Mouse (Mus musculus): Measurements from ENCODE around the gene Zfp950.
"Not testable (repeated sequence)": the region's sequence is repeated elsewhere in the genome, so short reads cannot be mapped to it uniquely, and the experiment has no call there.

Zfp950 gene

GRCm38 (mm10) chr19:61140342-61141206 is at the start of gene Zfp950:
TSS of gene Zfp950 (minus strand) at chr19:61140840.
- DNase-seq (ENCODE audit: low spot score in 2 of 2) = peak; percentile 55 to 70

- DNase-seq (ENCODE audit: low spot score in 2 of 2) = not testable (repeated sequence)
Measured at GRCm38 (mm10) chr19:61183590-61183989, 43.0 kb upstream of the Zfp950 start, which contains the start of gene Gm6020. TSS of gene Gm6020 (plus strand) at chr19:61183890.

GRCm38 (mm10) chr19:61175756-61176324 is 35.2 kb upstream of the Zfp950 start, which contains the start of gene Gm7102:
TSS of gene Gm7102 (minus strand) at chr19:61176309.
- DNase-seq (ENCODE audit: low spot score in 2 of 2) = no peak

GRCm38 (mm10) chr19:61151701-61152420 is 11.2 kb upstream of the Zfp950 start:
- DNase-seq (ENCODE audit: low spot score in 2 of 2) = no peak

GRCm38 (mm10) chr19:61151372-61151700 is 10.7 kb upstream of the Zfp950 start:
- no peak for DNase-seq (ENCODE audit: low spot score in 2 of 2)

GRCm38 (mm10) chr19:61141299-61141698 is 659 bp upstream of the Zfp950 start:
- no peak for DNase-seq (ENCODE audit: low spot score in 2 of 2)

- no peak for DNase-seq (ENCODE audit: low spot score in 2 of 2)
Measured at GRCm38 (mm10) chr19:61138655-61139054, 2.0 kb downstream of the Zfp950 start.

- DNase-seq (ENCODE audit: low spot score in 2 of 2) = no peak
Measured at GRCm38 (mm10) chr19:61131096-61131495, 9.5 kb downstream of the Zfp950 start.

GRCm38 (mm10) chr19:61110184-61110583 is 30.5 kb downstream of the Zfp950 start:
- DNase-seq (ENCODE audit: low spot score in 2 of 2) = no peak

GRCm38 (mm10) chr19:61097764-61098163 is 42.9 kb downstream of the Zfp950 start:
- DNase-seq (ENCODE audit: low spot score in 2 of 2) = no peak

- DNase-seq (ENCODE audit: low spot score in 2 of 2) = no peak
Measured at GRCm38 (mm10) chr19:61096776-61097175, 43.9 kb downstream of the Zfp950 start.

GRCm38 (mm10) chr19:61090541-61090940 is 50.1 kb downstream of the Zfp950 start:
- DNase-seq (ENCODE audit: low spot score in 2 of 2) = no peak

- no peak for DNase-seq (ENCODE audit: low spot score in 2 of 2)
Measured at GRCm38 (mm10) chr19:61089001-61089400, 51.6 kb downstream of the Zfp950 start.

- no peak for DNase-seq (ENCODE audit: low spot score in 2 of 2)
Measured at GRCm38 (mm10) chr19:61087781-61088180, 52.9 kb downstream of the Zfp950 start.

GRCm38 (mm10) chr19:61085217-61085616 is 55.4 kb downstream of the Zfp950 start:
- DNase-seq (ENCODE audit: low spot score in 2 of 2) = no peak

GRCm38 (mm10) chr19:61084149-61084940 is 56.3 kb downstream of the Zfp950 start:
- DNase-seq (ENCODE audit: low spot score in 2 of 2) = peak; percentile 94 to 96

GRCm38 (mm10) chr19:61083006-61083405 is 57.6 kb downstream of the Zfp950 start:
- DNase-seq (ENCODE audit: low spot score in 2 of 2) = no peak

- DNase-seq (ENCODE audit: low spot score in 2 of 2) = no peak
Measured at GRCm38 (mm10) chr19:61080251-61080749, 60.3 kb downstream of the Zfp950 start.

- no peak for DNase-seq (ENCODE audit: low spot score in 2 of 2)
Measured at GRCm38 (mm10) chr19:61078622-61079021, 62.0 kb downstream of the Zfp950 start.

GRCm38 (mm10) chr19:61065011-61065410 is 75.6 kb downstream of the Zfp950 start:
- DNase-seq (ENCODE audit: low spot score in 2 of 2) = no peak

- DNase-seq (ENCODE audit: low spot score in 2 of 2) = no peak
Measured at GRCm38 (mm10) chr19:61064386-61064785, 76.3 kb downstream of the Zfp950 start.

Data from frontal cortex, postnatal 25 days (tissue).